Mouse (Mus musculus): ENCODE data around the gene Ovol1. TPM values are rescaled to one million over a fixed set of nuclear protein-coding genes. Genes with fewer than 3 reads are reported as not detected.
A peak's percentile ranks its signal among the peaks of the same experiment; 100 is the strongest.

Gene Ovol1
- polyA plus RNA-seq, 1 experiment from 2014 or later = 1.3 TPM

DNA sequence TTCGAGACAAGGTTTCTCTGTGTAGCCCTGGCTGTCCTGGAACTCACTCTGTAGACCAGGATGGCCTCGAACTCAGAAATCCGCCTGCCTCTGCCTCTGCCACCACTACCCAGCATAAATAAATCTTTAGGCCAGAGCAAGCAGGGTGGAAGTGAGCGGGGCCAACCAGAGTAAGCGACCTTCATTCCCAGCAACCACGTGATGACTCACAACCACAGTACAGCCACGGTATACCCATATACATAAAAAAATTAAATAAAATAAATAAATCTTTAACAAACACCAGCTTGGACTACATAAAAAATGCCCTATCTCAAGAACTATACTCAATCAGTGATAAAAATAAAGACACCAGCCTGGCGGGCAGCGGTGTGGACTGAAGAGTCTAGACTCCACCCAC, 17.1 kb downstream of the Ovol1 start:
- WGBS = 87% methylated on average over 9 of the region's 9 CpGs
- Histone ChIP-seq H3K4me1 (peaks cover 5% of the 10 kb centered on the region; the same call in 1 of the 2 replicates), H3K36me3 (replicated peaks) (no peaks in the 10 kb centered on the region), H3K9me3 (no peaks in the 10 kb centered on the region), H3K27me3 (replicated peaks; ENCODE audit: low read depth, poor library complexity, severe bottlenecking) (peaks cover 10% of the 10 kb centered on the region), H3K27ac (replicated peaks) (no peak overlapping the region), H3K4me3 (no peak overlapping the region)
- DNase-seq (ENCODE audit: low spot score) = no peak

DNA sequence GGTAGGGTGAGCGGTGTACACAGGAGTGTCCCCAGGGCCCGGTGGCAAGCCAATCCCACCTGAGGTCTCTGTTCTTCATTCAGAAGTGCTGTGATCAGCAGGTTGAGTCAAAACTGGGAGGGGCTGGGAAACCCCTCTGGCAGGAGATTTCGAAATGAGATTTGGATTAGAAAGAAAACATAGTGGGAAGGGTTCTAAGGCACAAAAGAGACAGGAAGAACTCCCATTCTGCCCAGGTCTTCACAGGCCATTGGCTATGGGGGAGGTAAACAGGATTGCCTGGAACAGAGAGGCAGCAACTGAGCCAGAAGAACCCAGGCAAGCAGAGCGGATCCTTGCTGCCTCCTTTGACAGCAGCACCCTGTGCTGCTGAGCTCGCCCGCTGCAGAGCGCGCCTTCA, 21.7 kb downstream of the Ovol1 start:
- no peak overlapping the region for H3K4me3 ChIP-seq
- H3K9me3 ChIP-seq = no peaks in the 10 kb centered on the region
- WGBS = 65% methylated on average over 8 of the region's 8 CpGs
- no peak for DNase-seq (ENCODE audit: low spot score)
- no peak overlapping the region for H3K27ac ChIP-seq (replicated peaks)
- H3K27me3 ChIP-seq (replicated peaks; ENCODE audit: low read depth, poor library complexity, severe bottlenecking) = peaks cover 13% of the 10 kb centered on the region
- no peaks in the 10 kb centered on the region for H3K36me3 ChIP-seq (replicated peaks)
- no peaks in the 10 kb centered on the region for H3K4me1 ChIP-seq

DNA sequence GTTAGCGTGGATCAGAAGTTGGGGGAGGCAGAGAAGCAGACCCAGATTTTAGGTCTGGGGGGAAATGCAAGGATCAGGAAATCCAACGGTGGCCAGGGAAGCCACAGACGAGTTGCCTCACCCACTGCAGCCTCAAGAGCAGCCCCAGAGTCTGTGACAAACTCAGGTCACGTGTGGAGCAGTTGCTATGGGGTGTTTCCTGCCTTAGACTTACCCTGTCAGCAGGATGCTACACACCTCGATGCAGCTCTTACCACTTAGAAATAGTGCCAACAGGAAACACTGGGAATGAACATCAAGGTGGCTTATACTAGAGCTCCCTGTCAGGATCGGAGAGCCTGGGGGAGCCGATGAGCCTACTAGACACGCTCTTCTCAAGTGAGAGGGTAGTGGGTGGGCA, 27.9 kb downstream of the Ovol1 start:
- WGBS = 71% methylated on average over 8 of the region's 8 CpGs
- H3K9me3 ChIP-seq = no peaks in the 10 kb centered on the region
- peaks cover 9% of the 10 kb centered on the region for H3K4me1 ChIP-seq
- peaks cover 31% of the 10 kb centered on the region for H3K27me3 ChIP-seq (replicated peaks; ENCODE audit: low read depth, poor library complexity, severe bottlenecking)
- no peaks in the 10 kb centered on the region for H3K36me3 ChIP-seq (replicated peaks)
- no peak overlapping the region for H3K27ac ChIP-seq (replicated peaks)
- DNase-seq (ENCODE audit: low spot score) = no peak
- no peak overlapping the region for H3K4me3 ChIP-seq

DNA sequence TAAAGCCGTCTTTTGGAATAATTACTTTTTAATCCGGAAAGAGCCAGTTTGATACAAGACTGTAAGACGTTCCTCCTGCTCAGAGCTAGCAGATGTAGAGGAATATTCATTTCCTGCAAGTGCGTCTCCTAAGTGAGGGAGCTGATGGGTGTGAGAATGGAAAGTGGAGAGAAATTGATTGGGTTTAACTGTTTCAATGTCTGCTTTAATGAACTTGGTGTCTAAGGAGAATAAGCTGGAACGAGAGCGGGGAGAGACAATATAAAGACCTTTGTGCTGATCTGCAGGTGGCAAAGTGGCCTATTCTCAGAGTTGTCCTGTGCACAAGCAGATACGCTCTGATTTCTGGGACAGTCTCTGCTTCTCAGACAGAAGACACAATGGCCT, 30.3 kb downstream of the Ovol1 start:
- peaks cover 31% of the 10 kb centered on the region for H3K27me3 ChIP-seq (replicated peaks; ENCODE audit: low read depth, poor library complexity, severe bottlenecking)
- DNase-seq (ENCODE audit: low spot score) = no peak
- 58% methylated on average over 7 of the region's 7 CpGs for WGBS
- H3K4me3 ChIP-seq = no peak overlapping the region
- H3K9me3 ChIP-seq = no peaks in the 10 kb centered on the region
- no peak overlapping the region for H3K27ac ChIP-seq (replicated peaks)
- no peaks in the 10 kb centered on the region for H3K36me3 ChIP-seq (replicated peaks)
- H3K4me1 ChIP-seq = peaks cover 9% of the 10 kb centered on the region

DNA sequence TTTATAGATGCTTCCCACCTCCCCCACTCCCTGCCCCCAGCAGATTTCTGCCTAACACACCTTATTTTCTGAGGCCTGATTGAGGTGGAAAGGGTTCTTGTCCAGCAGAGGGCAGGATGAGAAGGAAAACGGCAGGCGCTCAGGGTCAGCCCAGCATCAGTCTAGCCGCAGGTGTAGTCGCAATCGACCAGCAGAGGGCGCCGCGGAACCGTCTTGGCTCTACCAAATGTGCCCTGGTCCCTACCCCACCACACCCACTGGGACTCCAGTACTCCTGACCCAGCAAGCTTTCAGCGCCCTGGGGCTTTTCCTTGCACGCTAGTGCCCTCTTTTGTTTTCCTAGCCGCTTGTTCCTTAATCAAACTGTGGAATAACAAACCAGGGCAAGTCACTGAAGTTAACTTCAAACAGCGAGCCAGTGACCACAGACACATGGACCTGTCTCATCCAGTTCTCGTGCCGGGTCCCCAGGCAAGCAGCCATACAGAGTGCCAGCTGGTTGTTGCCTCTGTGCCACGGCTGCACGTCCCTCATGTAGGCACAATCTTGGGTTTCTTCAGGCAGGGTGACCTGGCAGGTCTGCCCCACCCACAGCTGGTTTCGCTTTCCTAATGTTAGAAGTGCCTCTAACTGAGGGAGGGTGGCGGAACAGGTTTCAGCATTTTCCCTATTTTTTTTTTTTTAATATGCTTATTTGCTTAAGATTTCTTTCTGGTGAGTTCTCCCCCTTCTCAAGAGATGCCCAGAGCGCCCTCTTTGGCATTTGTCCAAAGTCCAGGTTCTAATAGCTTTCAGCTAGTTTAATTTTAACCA, 30.9 kb downstream of the Ovol1 start:
- H3K27ac ChIP-seq (replicated peaks) = no peak overlapping the region
- peak; percentile 95 for DNase-seq (ENCODE audit: low spot score)
- H3K9me3 ChIP-seq = no peaks in the 10 kb centered on the region
- WGBS = 15% methylated on average over 20 of the region's 20 CpGs
- peaks cover 9% of the 10 kb centered on the region for H3K4me1 ChIP-seq
- peak overlapping the region; percentile 26; the same call in 1 of the 2 replicates for H3K4me3 ChIP-seq
- H3K36me3 ChIP-seq (replicated peaks) = no peaks in the 10 kb centered on the region
- H3K27me3 ChIP-seq (replicated peaks; ENCODE audit: low read depth, poor library complexity, severe bottlenecking) = peaks cover 31% of the 10 kb centered on the region

- H3K4me1 ChIP-seq = peaks cover 9% of the 10 kb centered on the region
- H3K4me3 ChIP-seq = no peak overlapping the region
Observed at GRCm38 (mm10) chr19:5525204-5525603, 35.2 kb downstream of the Ovol1 start.

GRCm38 (mm10) chr19:5518721-5519120, 41.7 kb downstream of the Ovol1 start:
- Histone ChIP-seq H3K4me1 (no peaks in the 10 kb centered on the region), H3K36me3 (replicated peaks) (no peaks in the 10 kb centered on the region), H3K4me3 (no peak overlapping the region), H3K9me3 (no peaks in the 10 kb centered on the region), H3K27me3 (replicated peaks; ENCODE audit: low read depth, poor library complexity, severe bottlenecking) (no peaks in the 10 kb centered on the region), H3K27ac (replicated peaks) (no peak overlapping the region)
- DNase-seq (ENCODE audit: low spot score) = no peak
- WGBS = 85% methylated on average over 3 of the region's 3 CpGs

More at GRCm38 (mm10) chr19:5525204-5525603, 35.2 kb downstream of the Ovol1 start:
- Histone ChIP-seq H3K27me3 (replicated peaks; ENCODE audit: low read depth, poor library complexity, severe bottlenecking) (peaks cover 3% of the 10 kb centered on the region), H3K36me3 (replicated peaks) (no peaks in the 10 kb centered on the region), H3K27ac (replicated peaks) (no peak overlapping the region), H3K9me3 (no peaks in the 10 kb centered on the region)
- no peak for DNase-seq (ENCODE audit: low spot score)
- 67% methylated on average over 5 of the region's 5 CpGs for WGBS

DNA sequence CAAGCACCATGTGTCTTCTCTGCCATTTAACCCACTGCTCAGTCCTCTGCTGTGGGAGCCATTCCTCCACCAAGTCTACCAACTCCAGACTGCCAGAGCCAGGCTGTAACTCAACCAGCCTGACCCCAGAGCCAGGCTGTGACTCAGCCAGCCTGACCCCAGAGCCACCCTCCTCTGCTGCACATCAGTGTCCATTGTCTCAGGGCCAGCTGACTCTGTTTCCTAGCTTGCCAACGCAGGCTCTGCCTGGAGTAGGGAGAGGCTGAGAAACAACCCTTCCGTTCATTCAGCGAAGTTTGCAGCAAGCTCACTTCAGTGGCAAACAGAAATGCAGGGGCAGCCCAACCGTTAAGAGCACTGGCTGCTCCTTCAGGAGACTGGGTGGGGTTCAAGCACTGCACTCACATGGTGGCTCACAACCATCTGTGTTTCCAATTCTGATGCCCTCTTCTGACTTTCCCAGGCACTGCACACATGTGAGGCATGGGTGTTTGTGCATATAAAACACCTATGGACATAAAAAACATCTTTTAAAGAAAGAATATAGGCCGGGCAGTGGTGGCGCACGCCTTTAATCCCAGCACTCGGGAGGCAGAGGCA, 43.4 kb downstream of the Ovol1 start:
- WGBS = 82% methylated on average over 8 of the region's 8 CpGs
- no peaks in the 10 kb centered on the region for H3K36me3 ChIP-seq (replicated peaks)
- H3K27me3 ChIP-seq (replicated peaks; ENCODE audit: low read depth, poor library complexity, severe bottlenecking) = no peaks in the 10 kb centered on the region
- H3K9me3 ChIP-seq = no peaks in the 10 kb centered on the region
- DNase-seq (ENCODE audit: low spot score) = no peak
- no peak overlapping the region for H3K27ac ChIP-seq (replicated peaks)
- H3K4me3 ChIP-seq = no peak overlapping the region
- H3K4me1 ChIP-seq = no peaks in the 10 kb centered on the region

GRCm38 (mm10) chr19:5515840-5516777, 44.3 kb downstream of the Ovol1 start:
- DNase-seq (ENCODE audit: low spot score) = no peak
- Histone ChIP-seq H3K9me3 (no peaks in the 10 kb centered on the region), H3K27ac (replicated peaks) (no peak overlapping the region), H3K36me3 (replicated peaks) (no peaks in the 10 kb centered on the region), H3K4me3 (no peak overlapping the region), H3K27me3 (replicated peaks; ENCODE audit: low read depth, poor library complexity, severe bottlenecking) (no peaks in the 10 kb centered on the region), H3K4me1 (peaks cover 1% of the 10 kb centered on the region)
- 81% methylated on average over 7 of the region's 7 CpGs for WGBS

DNA sequence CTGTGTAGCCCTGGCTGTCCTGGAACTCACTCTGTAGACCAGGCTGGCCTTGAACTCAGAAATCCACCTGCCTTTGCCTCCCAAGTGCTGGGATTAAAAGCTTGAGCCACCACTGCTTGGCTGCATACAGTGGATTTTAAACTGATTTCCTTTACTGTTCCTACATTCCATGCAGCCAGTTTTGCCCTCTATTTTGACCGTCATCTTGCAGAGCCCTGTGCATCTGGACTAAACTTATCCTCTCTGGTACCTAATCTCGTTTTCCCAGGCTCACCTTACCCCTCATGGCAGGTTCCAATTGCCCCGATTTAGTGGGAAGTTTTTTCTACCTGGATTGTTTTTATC, 47.5 kb downstream of the Ovol1 start:
- Histone ChIP-seq H3K9me3 (no peaks in the 10 kb centered on the region), H3K4me1 (peaks cover 18% of the 10 kb centered on the region), H3K4me3 (no peak overlapping the region), H3K27ac (replicated peaks) (no peak overlapping the region), H3K36me3 (replicated peaks) (no peaks in the 10 kb centered on the region), H3K27me3 (replicated peaks; ENCODE audit: low read depth, poor library complexity, severe bottlenecking) (no peaks in the 10 kb centered on the region)
- DNase-seq (ENCODE audit: low spot score) = no peak
- 86% methylated on average over 3 of the region's 3 CpGs for WGBS

GRCm38 (mm10) chr19:5512091-5513004, 48.1 kb downstream of the Ovol1 start:
- H3K27me3 ChIP-seq (replicated peaks; ENCODE audit: low read depth, poor library complexity, severe bottlenecking) = no peaks in the 10 kb centered on the region
- 86% methylated on average over 12 of the region's 12 CpGs for WGBS
- no peak overlapping the region for H3K4me3 ChIP-seq
- no peak for DNase-seq (ENCODE audit: low spot score)
- H3K4me1 ChIP-seq = peaks cover 18% of the 10 kb centered on the region
- no peak overlapping the region for H3K27ac ChIP-seq (replicated peaks)
- no peaks in the 10 kb centered on the region for H3K36me3 ChIP-seq (replicated peaks)
- H3K9me3 ChIP-seq = no peaks in the 10 kb centered on the region

Measured in embryonic facial prominence, embryonic 10.5 days (tissue).